Mouse (Mus musculus) CH12.LX (cell line): ENCODE data around the gene Itsn1. TPM values are rescaled to one million over a fixed set of nuclear protein-coding genes. Genes with fewer than 3 reads are reported as not detected.

Experiments used
- DNase-seq: peaks from one replicate; pipeline ENCODE4 v3.0.0-alpha.2; 2013; ENCODE audit errors: extremely low read depth
- H3K27ac ChIP-seq: 2 replicates; pipeline ENCODE4 v1.5.1; 2012; ENCODE audit warnings: low read depth, mild to moderate bottlenecking, control low read depth, moderate library complexity; ENCODE audit not compliant: insufficient read depth
- H3K27me3 ChIP-seq: replicated peaks from 2 replicates; pipeline ENCODE3; 2012; ENCODE audit warnings: inconsistent platforms
- H3K36me3 ChIP-seq, 2 experiments: replicated peaks in 1 of 2; 2 replicates each; pipeline versions ENCODE3 to v1.6.1; 2012; ENCODE audit warnings: inconsistent platforms in 1 of 2, low read length in 1 of 2, mild to moderate bottlenecking in 1 of 2, mixed read lengths in 1 of 2, moderate library complexity in 1 of 2; ENCODE audit not compliant: control insufficient read depth in 1 of 2, insufficient read depth in 1 of 2
- H3K4me1 ChIP-seq, 2 experiments: 2 replicates each; pipeline ENCODE4 v1.6.1; 2012; ENCODE audit warnings: inconsistent platforms in 1 of 2, moderate library complexity in 1 of 2; ENCODE audit not compliant: insufficient read depth in 2 of 2, control insufficient read depth in 1 of 2
- H3K4me2 ChIP-seq: 2 replicates; pipeline ENCODE4 v1.6.1; 2012; ENCODE audit warnings: low read depth, mild to moderate bottlenecking, control low read depth; ENCODE audit not compliant: poor library complexity, insufficient read depth, severe bottlenecking
- H3K4me3 ChIP-seq, 3 experiments: fragments of 150-350 bp in 1 of 3; sonication (generic) in 1 of 3; replicated peaks in 1 of 3; 2 replicates each; pipeline versions ENCODE3 to v1.5.1; 2011 to 2012; ENCODE audit warnings: low read depth in 2 of 3, low read length in 2 of 3, mild to moderate bottlenecking in 2 of 3, moderate library complexity in 2 of 3, control low read depth in 1 of 3, improper control_type of control experiment in 1 of 3, inconsistent platforms in 1 of 3, mixed read lengths in 1 of 3; ENCODE audit not compliant: poor library complexity in 1 of 3
- H3K79me2 ChIP-seq: replicated peaks from 2 replicates; pipeline ENCODE4 v1.6.1; 2012; ENCODE audit warnings: mild to moderate bottlenecking, moderate library complexity; ENCODE audit not compliant: control insufficient read depth, poor library complexity, insufficient read depth, severe bottlenecking; ENCODE audit errors: extremely low read depth
- H3K9ac ChIP-seq: 2 replicates; pipeline ENCODE4 v1.6.1; 2012; ENCODE audit warnings: low read depth, mild to moderate bottlenecking, control low read depth, moderate library complexity; ENCODE audit not compliant: insufficient read depth
- H3K9me3 ChIP-seq: replicated peaks from 2 replicates; pipeline ENCODE3; 2012; ENCODE audit warnings: low read length, inconsistent platforms, mixed read lengths
- BHLHE40 ChIP-seq: IDR thresholded peaks from 2 replicates; pipeline ENCODE4 v1.6.1; 2011; ENCODE audit warnings: mild to moderate bottlenecking, low read depth, low read length, improper control_type of control experiment
- CHD1 ChIP-seq: IDR thresholded peaks from 2 replicates; pipeline ENCODE4 v1.6.1; 2012; ENCODE audit warnings: low read depth, low read length, improper control_type of control experiment, inconsistent platforms
- CHD2 ChIP-seq: IDR thresholded peaks from 2 replicates; pipeline ENCODE4 v1.6.1; 2011; ENCODE audit warnings: low read length, improper control_type of control experiment
- CTCF ChIP-seq, 2 experiments: IDR thresholded peaks in 1 of 2; conservative IDR thresholded peaks in 1 of 2; 2 replicates each; pipeline ENCODE4 v1.5.1; 2011 to 2012; ENCODE audit warnings: low read depth in 2 of 2, low read length in 2 of 2, improper control_type of control experiment in 1 of 2, inconsistent platforms in 1 of 2, mild to moderate bottlenecking in 1 of 2, moderate library complexity in 1 of 2
- EP300 ChIP-seq: IDR thresholded peaks from 2 replicates; pipeline ENCODE4 v1.6.1; 2011; ENCODE audit warnings: low read length, improper control_type of control experiment
- GABPA ChIP-seq: IDR thresholded peaks from 2 replicates; pipeline ENCODE4 v1.6.1; 2012; ENCODE audit warnings: low read depth, low read length, improper control_type of control experiment, inconsistent platforms; ENCODE audit not compliant: insufficient replicate concordance
- IRF4 ChIP-seq: IDR thresholded peaks from 2 replicates; pipeline ENCODE4 v1.6.1; 2014; ENCODE audit warnings: low read depth, mild to moderate bottlenecking, inconsistent platforms, low read length, improper control_type of control experiment
- JUN ChIP-seq: IDR thresholded peaks from 2 replicates; pipeline ENCODE4 v1.6.1; 2011; ENCODE audit warnings: low read depth, mild to moderate bottlenecking, low read length, improper control_type of control experiment, moderate library complexity; ENCODE audit not compliant: insufficient read depth
- KAT2A ChIP-seq: IDR thresholded peaks from 2 replicates; pipeline ENCODE4 v1.6.1; 2012; ENCODE audit warnings: low read length, improper control_type of control experiment, inconsistent platforms; ENCODE audit not compliant: insufficient replicate concordance
- PAX5 ChIP-seq: IDR thresholded peaks from 2 replicates; pipeline ENCODE4 v1.6.1; 2012; ENCODE audit warnings: low read length, inconsistent platforms, mixed read lengths
- POLR2AphosphoS2 ChIP-seq: IDR thresholded peaks from 2 replicates; pipeline ENCODE4 v1.6.1; 2011; ENCODE audit warnings: low read depth, low read length, improper control_type of control experiment
- RAD21 ChIP-seq: IDR thresholded peaks from 2 replicates; pipeline ENCODE4 v1.6.1; 2011; ENCODE audit warnings: low read depth, mild to moderate bottlenecking, low read length, improper control_type of control experiment, moderate library complexity
- RCOR1 ChIP-seq: conservative IDR thresholded peaks from 2 replicates; pipeline ENCODE4 v1.6.1; 2012; ENCODE audit warnings: low read depth, mild to moderate bottlenecking, inconsistent platforms, low read length, improper control_type of control experiment
- SMC3 ChIP-seq: IDR thresholded peaks from 2 replicates; pipeline ENCODE4 v1.6.1; 2011; ENCODE audit warnings: low read depth, low read length, improper control_type of control experiment
- TBP ChIP-seq: conservative IDR thresholded peaks from 2 replicates; pipeline ENCODE4 v1.6.1; 2011; ENCODE audit warnings: low read depth, low read length, improper control_type of control experiment
- TCF12 ChIP-seq: IDR thresholded peaks from 2 replicates; pipeline ENCODE4 v1.6.1; 2014; ENCODE audit warnings: low read depth, mild to moderate bottlenecking, inconsistent platforms, low read length, improper control_type of control experiment
- UBTF ChIP-seq: IDR thresholded peaks from 2 replicates; pipeline ENCODE4 v1.6.1; 2012; ENCODE audit warnings: low read depth, mild to moderate bottlenecking, inconsistent platforms, low read length, improper control_type of control experiment, moderate library complexity
- ZC3H11A ChIP-seq: IDR thresholded peaks from 2 replicates; pipeline ENCODE4 v1.6.1; 2012; ENCODE audit warnings: low read depth, mild to moderate bottlenecking, inconsistent platforms, low read length, improper control_type of control experiment
- ZMIZ1 ChIP-seq: IDR thresholded peaks from 2 replicates; pipeline ENCODE4 v1.6.1; 2012; ENCODE audit warnings: low read depth, mild to moderate bottlenecking, inconsistent platforms, low read length, improper control_type of control experiment
- dilution Hi-C: fragments of 300-500 bp; cut with MboI; formaldehyde crosslinking; loops from 2 replicates; pipeline ENCODE4 v1.14.3; 2020; ENCODE audit warnings: low sequenced_read_pairs; ENCODE audit not compliant: extremely low pct_unique_long_range_greater_than_20kb, extremely low pct_ligation_motif_present
- in situ Hi-C: fragments of 300-500 bp; cut with MboI; formaldehyde crosslinking; loops from 3 replicates; pipeline ENCODE4 v1.14.3; 2019; ENCODE audit warnings: low sequenced_read_pairs, low pct_ligation_motif_present, low pct_unique_long_range_greater_than_20kb, mixed read lengths
- polyA plus RNA-seq: library from polyadenylated mRNA; unstranded; fragments of >175 nt; gene quantifications from 2 replicates; pipeline ENCODE4 v1.2.1, GENCODE M21; 2012; ENCODE audit warnings: low read depth; ENCODE audit not compliant: insufficient read length
- total RNA-seq, 2 experiments: library from RNA; depleted of rRNA; stranded (reverse); fragments of 300-350 nt in 1 of 2; fragments of >200 nt in 1 of 2; gene quantifications; 2 replicates each; pipeline ENCODE4 v1.2.3; 2012 to 2014

The Itsn1 gene
- total and polyA plus RNA-seq, 3 experiments, result 32.5 to 54.5 (median 46.3) TPM

DNA sequence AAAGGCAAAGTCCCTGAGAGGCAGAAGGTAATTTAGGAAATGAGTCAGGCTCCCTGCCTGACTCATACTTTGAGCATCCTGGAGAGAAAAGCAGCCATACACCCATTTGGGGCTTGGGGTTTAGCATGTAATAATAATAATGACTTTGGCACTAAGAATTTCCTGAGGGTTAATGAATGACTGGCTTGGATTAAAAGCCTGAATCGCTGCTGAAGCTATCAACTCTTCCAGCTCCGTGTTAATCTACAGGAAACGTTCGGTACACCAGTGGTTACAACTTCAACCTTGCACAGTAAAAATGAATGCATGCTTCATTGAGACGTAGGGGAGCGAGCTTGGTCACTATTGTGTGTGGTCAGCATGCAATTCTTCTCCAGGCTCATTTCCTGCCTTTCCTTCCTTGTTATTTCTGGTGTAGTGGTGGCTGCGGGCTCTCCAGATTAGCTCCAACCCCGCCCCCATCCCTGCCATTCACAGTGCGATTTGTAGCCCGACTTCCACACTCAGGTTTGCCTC is 240.5 kb downstream of the Itsn1 start:
- Histone ChIP-seq H3K4me1 (peaks cover 9 to 13% of the 10 kb centered on the region in 2 experiments), H3K4me2 (no peak overlapping the region)
- in situ Hi-C loops, result no loop called here

More for the DNA sequence above, 240.5 kb downstream of the Itsn1 start:
- Histone ChIP-seq H3K27ac (no peak overlapping the region), H3K79me2 (no peaks in the 10 kb centered on the region), H3K9me3 (no peaks in the 10 kb centered on the region), H3K36me3 (no peaks in the 10 kb centered on the region), H3K4me3 (no peak overlapping the region), H3K27me3 (no peaks in the 10 kb centered on the region), H3K9ac (no peak overlapping the region)
- dilution Hi-C loops, result no loop called here
- DNase-seq, result no peak
- TF ChIP-seq TBP (no peak), GABPA (no peak), JUN (no peak), RAD21 (no peak), PAX5 (no peak), TCF12 (no peak), CHD2 (no peak), SMC3 (no peak), KAT2A (no peak), RCOR1 (no peak), EP300 (no peak), ZMIZ1 (no peak), UBTF (no peak), IRF4 (no peak), POLR2AphosphoS2 (no peak), ZC3H11A (no peak), CTCF (conservative IDR thresholded peaks at IDR 0.05 in 1 of 2, IDR thresholded peaks at IDR 0.05 in 1 of 2; ENCODE audit: low read depth in 2 of 2, low read length in 2 of 2) (no peak), BHLHE40 (no peak), CHD1 (no peak)
- TF ChIP-seq, all 38 proteins: peak for 0

Other genes starting within 250 kb of the Itsn1 start
- gene Ifnar1, start 244.0 kb upstream of the Itsn1 start, total RNA-seq (2012; rRNA removed), result 32.1 and 32.8 TPM in 2 replicates
- 34.9 and 40.3 TPM in 2 replicates for gene Ifnar1, start 244.0 kb upstream of the Itsn1 start, total RNA-seq (2014; rRNA removed)
- gene Ifnar1, start 244.0 kb upstream of the Itsn1 start, polyA plus RNA-seq, result 40.1 and 49.4 TPM in 2 replicates
- gene Ifngr2, start 182.2 kb upstream of the Itsn1 start, total RNA-seq (2012; rRNA removed), result 26.3 and 36.1 TPM in 2 replicates
- 29.6 and 32.1 TPM in 2 replicates for gene Ifngr2, start 182.2 kb upstream of the Itsn1 start, total RNA-seq (2014; rRNA removed)
- 38.8 and 39.2 TPM in 2 replicates for gene Ifngr2, start 182.2 kb upstream of the Itsn1 start, polyA plus RNA-seq
- 6.1 and 9.7 TPM in 2 replicates for gene Tmem50b, start 131.5 kb upstream of the Itsn1 start, total RNA-seq (2012; rRNA removed)
- gene Tmem50b, start 131.5 kb upstream of the Itsn1 start, total RNA-seq (2014; rRNA removed), result 12.7 and 14.5 TPM in 2 replicates
- 15.9 TPM in 2 replicates for gene Tmem50b, start 131.5 kb upstream of the Itsn1 start, polyA plus RNA-seq
- 1.1 and 1.8 TPM in 2 replicates for gene Dnajc28, start 110.3 kb upstream of the Itsn1 start, total RNA-seq (2012; rRNA removed)
- gene Dnajc28, start 110.3 kb upstream of the Itsn1 start, total RNA-seq (2014; rRNA removed), result 0.97 and 1.2 TPM in 2 replicates
- gene Dnajc28, start 110.3 kb upstream of the Itsn1 start, polyA plus RNA-seq, result 0.47 and 0.55 TPM in 2 replicates
- gene Gart, start 82.3 kb upstream of the Itsn1 start, total RNA-seq (2012; rRNA removed), result 517 and 601 TPM in 2 replicates
- gene Gart, start 82.3 kb upstream of the Itsn1 start, total RNA-seq (2014; rRNA removed), result 347 and 356 TPM in 2 replicates
- gene Gart, start 82.3 kb upstream of the Itsn1 start, polyA plus RNA-seq, result 722 and 821 TPM in 2 replicates
- gene Son, start 81.8 kb upstream of the Itsn1 start, total RNA-seq (2012; rRNA removed), result 126 and 152 TPM in 2 replicates
- 206 and 235 TPM in 2 replicates for gene Son, start 81.8 kb upstream of the Itsn1 start, total RNA-seq (2014; rRNA removed)
- gene Son, start 81.8 kb upstream of the Itsn1 start, polyA plus RNA-seq, result 237 and 271 TPM in 2 replicates
- gene Donson, start 40.5 kb upstream of the Itsn1 start, total RNA-seq (2012; rRNA removed), result 62.5 and 63.2 TPM in 2 replicates
- gene Donson, start 40.5 kb upstream of the Itsn1 start, total RNA-seq (2014; rRNA removed), result 63.9 and 71.5 TPM in 2 replicates
- gene Donson, start 40.5 kb upstream of the Itsn1 start, polyA plus RNA-seq, result 47.6 and 51.9 TPM in 2 replicates
- 75.7 and 115 TPM in 2 replicates for gene Cryzl1, start 306 bp upstream of the Itsn1 start, total RNA-seq (2012; rRNA removed)
- 111 and 125 TPM in 2 replicates for gene Cryzl1, start 306 bp upstream of the Itsn1 start, total RNA-seq (2014; rRNA removed)
- gene Cryzl1, start 306 bp upstream of the Itsn1 start, polyA plus RNA-seq, result 105 and 126 TPM in 2 replicates